Mouse (Mus musculus) kidney, postnatal 10 days (tissue): ENCODE data around the gene Zan.

Source experiments
- DNase-seq: peaks from one replicate; pipeline ENCODE4 v3.0.0; 2021; ENCODE audit warnings: mixed read lengths

Gene Zan

DNA sequence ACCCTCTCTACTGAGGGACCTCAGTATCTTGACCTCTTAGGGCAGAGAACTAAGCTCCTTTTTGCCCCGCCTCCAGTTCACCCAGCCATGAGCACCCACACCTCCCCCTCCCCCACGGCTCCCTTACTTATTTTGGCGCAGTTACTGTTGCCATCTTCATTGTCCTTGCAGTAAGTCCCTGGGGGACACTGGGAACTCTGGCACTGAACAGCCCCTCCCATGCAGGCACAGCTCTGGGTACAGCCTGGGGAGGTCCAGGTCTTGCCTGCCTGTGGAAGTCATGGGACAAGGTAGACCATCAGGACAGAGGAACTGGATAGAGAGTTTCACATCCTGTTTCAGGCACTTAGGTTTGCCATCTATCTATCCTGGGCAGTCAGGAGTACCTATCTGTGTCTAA, 66.8 kb downstream of the Zan start:
- DNase-seq, result no peak

- no peak for DNase-seq
These were observed 67.4 kb downstream of the Zan start for GRCm38 (mm10) chr5:137409451-137409850.

GRCm38 (mm10) chr5:137404081-137404480, 72.8 kb downstream of the Zan start:
- no peak for DNase-seq

DNA sequence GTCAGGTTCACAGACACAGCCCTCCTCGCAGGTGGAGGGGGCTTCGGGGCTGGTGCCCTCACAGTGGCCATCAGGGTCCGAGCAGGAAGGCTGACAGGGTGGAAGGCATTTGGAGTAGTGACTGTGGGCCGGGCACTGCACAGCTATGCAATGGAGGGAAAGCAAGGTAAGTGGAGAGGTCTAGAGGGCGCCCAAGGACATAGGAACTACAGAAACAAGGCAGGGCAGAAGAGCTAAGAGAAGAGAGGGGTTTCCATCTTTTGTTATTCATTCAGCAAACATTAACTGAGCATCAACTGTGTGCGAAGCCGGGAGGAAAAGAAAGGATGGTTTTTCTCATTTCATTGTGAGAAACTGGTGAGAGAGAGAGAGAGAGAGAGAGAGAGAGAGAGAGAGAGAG, 82.4 kb downstream of the Zan start:
- no peak for DNase-seq

DNA sequence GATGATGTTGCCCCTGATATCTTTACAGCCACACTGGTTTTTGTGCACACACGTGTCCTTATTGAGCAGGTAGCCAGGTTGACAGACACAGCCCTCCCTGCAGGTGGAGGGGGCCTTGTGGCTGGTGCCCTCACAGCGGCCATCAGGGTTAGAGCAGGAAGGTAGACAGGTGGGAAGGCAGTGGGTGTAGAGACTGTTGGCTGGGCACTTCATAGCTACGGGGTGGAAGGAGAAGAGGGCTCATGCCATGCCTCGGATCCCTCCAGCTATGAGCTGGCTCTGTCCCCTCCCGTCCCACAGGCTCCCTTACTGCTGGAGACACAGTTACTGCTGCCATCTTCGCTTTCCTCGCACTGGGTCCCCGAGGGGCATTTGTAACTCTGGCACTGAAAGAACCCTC, 85.2 kb downstream of the Zan start:
- no peak for DNase-seq

DNA sequence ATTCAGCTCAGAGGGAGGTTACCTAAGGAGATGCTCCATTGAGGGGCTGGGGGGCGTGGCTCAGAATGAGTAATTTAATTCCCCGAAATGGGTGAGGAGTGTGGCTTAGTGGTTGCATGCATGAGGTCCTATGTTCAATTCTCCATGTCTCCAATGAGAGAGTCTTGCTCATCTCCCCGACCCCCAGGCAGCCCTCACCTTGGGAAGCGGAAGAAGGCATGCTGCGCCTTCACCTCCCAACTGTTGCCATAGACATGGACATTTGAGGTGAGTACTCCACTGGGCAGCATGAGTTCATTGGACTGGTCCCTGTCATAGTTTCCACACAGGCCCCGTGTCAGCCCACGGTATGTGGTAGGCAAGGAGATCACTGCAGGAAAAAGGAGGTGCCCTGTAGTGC, 90.2 kb downstream of the Zan start:
- no peak for DNase-seq

DNA sequence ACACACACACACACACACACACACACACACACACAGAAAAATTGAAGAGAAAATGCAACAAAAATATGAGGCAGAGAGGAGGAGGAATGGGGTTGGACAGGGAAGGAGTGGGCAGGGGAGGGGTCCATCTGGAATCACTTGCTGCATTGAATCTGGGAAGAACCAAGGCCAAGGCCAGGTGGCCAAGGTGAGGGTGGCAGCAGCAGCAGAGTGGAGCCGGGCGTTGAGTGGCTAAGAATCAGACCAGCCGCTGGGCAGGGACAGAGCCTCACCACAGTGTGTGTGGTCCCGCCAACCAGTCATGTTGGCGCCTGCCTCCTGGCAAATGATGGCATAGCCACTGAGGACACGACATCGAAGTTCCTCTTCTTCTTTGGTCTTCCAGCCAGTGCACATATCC, 93.4 kb downstream of the Zan start:
- DNase-seq, result no peak

GRCm38 (mm10) chr5:137381152-137381551, 95.7 kb downstream of the Zan start:
- DNase-seq, result peak; percentile 85

DNA sequence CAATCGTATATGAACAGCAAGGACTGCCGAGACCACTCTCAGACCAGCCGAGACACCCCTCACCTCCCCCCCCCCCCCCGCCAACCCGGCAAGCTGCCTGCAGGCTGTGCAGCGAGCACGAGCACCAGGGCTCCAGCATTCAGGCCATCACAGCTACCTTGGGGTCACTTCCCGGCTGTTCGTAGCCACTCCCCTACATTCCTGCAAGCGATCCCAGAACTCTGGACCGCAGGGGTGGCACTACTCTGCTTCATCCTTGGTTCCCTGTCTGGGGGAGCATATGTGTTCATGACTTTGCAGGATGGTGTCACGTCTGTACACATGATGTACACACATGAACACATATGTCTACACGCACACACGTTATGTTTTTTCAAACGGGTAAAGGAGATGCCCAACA, 99.3 kb downstream of the Zan start:
- DNase-seq, result no peak

DNA sequence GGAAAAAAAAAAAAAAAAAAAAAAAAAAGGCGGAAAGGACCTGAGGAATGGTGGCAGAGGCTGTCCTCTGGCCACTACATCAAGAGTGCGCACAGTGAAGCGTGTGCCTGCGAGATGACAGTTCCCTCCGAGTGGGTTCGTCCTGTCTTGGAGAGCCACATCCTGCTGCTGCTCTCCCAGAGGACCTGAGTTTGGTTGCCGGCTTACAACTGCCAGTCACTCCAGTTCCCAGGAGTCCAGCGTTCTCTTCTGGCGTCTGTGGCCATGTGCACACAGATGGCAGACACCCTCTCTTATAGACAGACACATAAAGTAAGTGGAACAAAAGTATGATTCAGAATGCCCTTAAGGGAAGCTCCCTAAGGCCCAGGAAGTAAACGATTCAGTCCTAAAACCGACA, 99.7 kb downstream of the Zan start:
- DNase-seq, result peak; percentile 63

GRCm38 (mm10) chr5:137376722-137377121, 100.1 kb downstream of the Zan start:
- no peak for DNase-seq

DNA sequence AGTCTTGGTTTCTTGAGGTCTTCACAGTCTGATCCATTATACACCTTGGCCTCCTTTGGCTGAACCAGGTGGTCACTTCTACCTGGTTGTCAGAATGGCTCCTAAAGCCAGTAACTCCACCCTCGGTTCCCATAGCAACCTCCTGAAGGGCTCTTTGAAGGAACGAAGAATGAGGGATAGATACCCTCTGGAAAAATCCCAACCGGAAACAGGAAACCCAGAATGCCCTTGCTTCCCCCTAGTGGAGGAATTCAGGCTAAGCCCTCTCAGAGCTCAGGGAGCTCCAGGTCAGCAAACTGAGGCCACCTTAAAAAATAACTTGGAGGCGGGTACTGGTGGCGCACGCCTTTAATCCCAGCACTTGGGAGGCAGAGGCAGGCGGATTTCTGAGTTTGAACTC, 100.7 kb downstream of the Zan start:
- peak; percentile 60 for DNase-seq

- peak; percentile 77 for DNase-seq
These were observed 101.2 kb downstream of the Zan start for GRCm38 (mm10) chr5:137375627-137376026.

- DNase-seq, result no peak
These were observed 102.3 kb downstream of the Zan start for GRCm38 (mm10) chr5:137374521-137375080.

GRCm38 (mm10) chr5:137373371-137373950, 103.4 kb downstream of the Zan start:
- DNase-seq, result no peak

DNA sequence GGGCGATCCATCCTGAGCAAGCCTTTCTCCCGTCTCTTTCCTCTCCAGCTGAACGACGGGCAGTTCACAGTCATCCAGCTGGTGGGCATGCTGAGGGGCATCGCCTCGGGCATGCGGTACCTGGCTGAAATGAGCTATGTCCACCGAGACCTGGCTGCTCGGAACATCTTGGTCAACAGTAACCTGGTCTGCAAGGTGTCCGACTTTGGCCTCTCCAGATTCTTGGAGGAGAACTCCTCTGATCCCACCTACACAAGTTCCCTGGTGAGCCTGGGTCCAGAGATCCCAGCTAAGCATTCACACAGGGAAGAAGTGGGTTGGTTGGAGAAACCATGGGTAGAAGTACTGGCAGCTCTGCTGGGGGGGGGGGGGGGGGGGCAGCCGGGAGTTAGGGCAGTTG, 107.2 kb downstream of the Zan start:
- no peak for DNase-seq

- no peak for DNase-seq
These were observed 118.5 kb downstream of the Zan start for GRCm38 (mm10) chr5:137358382-137358781.

GRCm38 (mm10) chr5:137354091-137354490, 122.8 kb downstream of the Zan start:
- no peak for DNase-seq

DNA sequence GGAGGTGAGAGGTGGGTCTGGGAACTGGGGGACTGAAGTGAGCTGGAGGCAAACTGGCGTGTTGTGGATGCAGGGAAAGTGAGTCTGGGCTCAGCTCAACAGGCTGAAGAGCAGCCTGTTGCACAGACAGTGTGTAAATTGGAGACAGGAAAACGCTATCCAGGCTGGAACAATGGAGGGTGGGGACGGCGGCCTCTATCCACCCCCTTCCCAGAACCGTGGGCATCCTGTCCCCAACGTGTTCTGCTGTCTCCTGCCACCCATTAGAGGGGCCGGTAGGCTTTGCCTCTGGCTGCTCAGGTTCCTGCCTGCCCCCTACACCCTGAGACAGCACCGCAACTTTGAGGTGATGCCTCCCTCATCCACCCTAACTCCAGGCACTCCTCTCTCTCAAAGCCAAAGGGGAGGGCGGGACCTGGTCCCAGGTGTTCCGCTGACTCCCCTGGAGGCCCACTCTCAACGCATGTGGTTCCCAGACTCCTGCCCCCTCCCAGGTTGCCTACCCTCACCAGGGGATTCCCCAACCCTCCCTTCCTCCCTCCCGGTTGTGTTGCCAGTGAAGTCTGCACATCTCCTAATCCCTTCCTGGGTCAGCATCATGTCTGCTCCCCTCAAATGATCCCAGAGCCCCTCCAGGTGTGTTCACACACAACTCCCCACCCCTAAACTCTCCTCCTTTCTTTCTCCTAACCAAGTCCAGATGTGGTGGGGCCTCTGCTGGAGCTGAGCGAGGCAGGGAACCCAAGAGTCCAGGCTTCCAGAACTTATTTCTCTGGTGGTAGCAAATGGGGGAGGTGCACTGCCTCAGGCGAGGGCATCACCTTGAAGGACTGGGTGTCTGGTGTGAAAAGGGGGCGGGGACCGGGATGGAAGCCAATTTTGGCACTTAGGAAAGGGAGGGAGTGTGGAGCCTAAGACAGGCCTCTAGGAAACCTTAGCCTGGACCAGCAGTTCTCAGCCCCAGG, 124.6 kb downstream of the Zan start:
- DNase-seq, result peak; percentile 82

GRCm38 (mm10) chr5:137351394-137351793, 125.5 kb downstream of the Zan start:
- no peak for DNase-seq

- DNase-seq, result peak; percentile 48
These were observed 125.8 kb downstream of the Zan start for GRCm38 (mm10) chr5:137351058-137351380.

GRCm38 (mm10) chr5:137350205-137351057, 126.4 kb downstream of the Zan start:
- no peak for DNase-seq
